Mouse (Mus musculus) hindbrain, embryonic 13.5 days (tissue): Measurements from ENCODE around the gene Nr1i2. TPM values are rescaled to one million over a fixed set of nuclear protein-coding genes. Genes with fewer than 3 reads are reported as not detected.
A peak's percentile ranks its signal among the peaks of the same experiment; 100 is the strongest.

ENCODE experiments used
- ATAC-seq: fragments of 200-750 bp; cut with Nextera tagmentation; 2 replicates; pipeline ENCODE4 v1.8.0; 2017; ENCODE audit warnings: moderate TSS enrichment; ENCODE audit not compliant: low FRiP score
- H3K27ac ChIP-seq: fragments of 300-500 bp; sonication (generic); 2 replicates; pipeline ENCODE4 v1.5.1; 2015; ENCODE audit warnings: inconsistent platforms, mild to moderate bottlenecking, moderate library complexity
- H3K27me3 ChIP-seq: fragments of 300-500 bp; sonication (generic); 2 replicates; pipeline ENCODE4 v1.6.1; 2015; ENCODE audit warnings: mild to moderate bottlenecking, inconsistent platforms
- H3K36me3 ChIP-seq: fragments of 300-500 bp; sonication (generic); 2 replicates; pipeline ENCODE4 v1.6.1; 2015; ENCODE audit warnings: mild to moderate bottlenecking, inconsistent platforms
- H3K4me1 ChIP-seq: fragments of 300-500 bp; sonication (generic); replicated peaks from 2 replicates; pipeline ENCODE4 v1.6.1; 2015; ENCODE audit warnings: inconsistent platforms
- H3K4me2 ChIP-seq: fragments of 300-500 bp; sonication (generic); 2 replicates; pipeline ENCODE4 v1.6.1; 2015; ENCODE audit warnings: inconsistent platforms, mild to moderate bottlenecking, moderate library complexity
- H3K4me3 ChIP-seq: fragments of 300-500 bp; sonication (generic); 2 replicates; pipeline ENCODE4 v1.5.1; 2015; ENCODE audit warnings: mild to moderate bottlenecking, inconsistent platforms
- H3K9ac ChIP-seq: fragments of 300-500 bp; sonication (generic); 2 replicates; pipeline ENCODE4 v1.6.1; 2015; ENCODE audit warnings: mild to moderate bottlenecking, inconsistent platforms
- H3K9me3 ChIP-seq: fragments of 300-500 bp; sonication (generic); 2 replicates; pipeline ENCODE4 v1.6.1; 2016; ENCODE audit warnings: inconsistent platforms
- WGBS: fragments of 180-500 bp; shearing (Covaris S2); methylation state at CpG from one replicate; pipeline ENCODE4 v1.1.7; 2015; 5-methylcytosine and 5-hydroxymethylcytosine counted together
- polyA plus RNA-seq: library from polyadenylated mRNA; unstranded; fragments of >200 nt; fragmentation: Nextera tagmentation; extraction: Ambion mirVana; gene quantifications from 2 replicates; pipeline ENCODE4 v1.2.1, GENCODE M21; 2015

Nr1i2 gene
- polyA plus RNA-seq, 1 experiment from 2014 or later: not detected

- Histone ChIP-seq H3K36me3 (no peaks in the 10 kb centered on the region), H3K4me3 (no peak overlapping the region), H3K4me1 (peaks cover 7% of the 10 kb centered on the region), H3K9me3 (no peaks in the 10 kb centered on the region), H3K4me2 (no peak overlapping the region), H3K9ac (no peak overlapping the region), H3K27me3 (no peaks in the 10 kb centered on the region), H3K27ac (peak overlapping the region; percentile 44)
- 16% methylated on average over 3 of the region's 3 CpGs for WGBS
- 0 out of 2 replicates have a peak, but pooled peaks have one; percentile 52 for ATAC-seq
These were observed 11.3 kb downstream of the Nr1i2 start for GRCm38 (mm10) chr16:38283300-38283699.

DNA sequence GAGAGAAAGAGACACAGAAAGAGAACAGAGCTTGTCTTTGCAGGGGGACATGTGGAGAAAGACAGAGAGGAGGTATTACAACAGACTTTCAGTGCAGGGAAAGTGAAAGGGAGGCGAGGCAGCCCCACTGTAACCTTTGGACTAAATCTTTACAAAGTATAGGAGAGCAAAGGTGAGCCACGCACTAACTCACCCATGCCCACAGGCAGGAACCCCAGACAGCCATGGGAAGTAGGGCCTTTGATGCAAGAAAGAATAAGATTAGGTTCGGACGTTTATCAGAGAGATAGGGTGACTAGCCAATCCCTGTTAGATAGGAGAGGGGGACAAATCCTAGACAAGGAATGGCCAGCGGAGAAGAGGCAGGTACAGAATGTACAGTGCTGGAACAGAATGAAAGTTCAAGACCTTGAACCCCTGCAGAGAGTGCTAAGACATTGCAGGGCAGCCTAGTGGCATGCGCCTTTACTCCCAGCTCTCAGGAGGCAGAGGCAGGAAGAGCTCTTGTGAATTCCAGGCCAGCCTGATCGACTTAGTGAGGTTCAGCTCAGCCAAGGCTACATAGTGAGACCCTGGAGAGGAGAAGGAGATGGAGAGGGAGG is 12.0 kb downstream of the Nr1i2 start:
- no peaks in the 10 kb centered on the region for H3K27me3 ChIP-seq
- H3K4me2 ChIP-seq: no peak overlapping the region
- 87% methylated on average over 7 of the region's 7 CpGs for WGBS
- H3K9ac ChIP-seq: no peak overlapping the region
- H3K27ac ChIP-seq: no peak overlapping the region
- peaks cover 7% of the 10 kb centered on the region for H3K4me1 ChIP-seq
- no peaks in the 10 kb centered on the region for H3K9me3 ChIP-seq
- H3K36me3 ChIP-seq: no peaks in the 10 kb centered on the region
- no peak for ATAC-seq
- H3K4me3 ChIP-seq: no peak overlapping the region

DNA sequence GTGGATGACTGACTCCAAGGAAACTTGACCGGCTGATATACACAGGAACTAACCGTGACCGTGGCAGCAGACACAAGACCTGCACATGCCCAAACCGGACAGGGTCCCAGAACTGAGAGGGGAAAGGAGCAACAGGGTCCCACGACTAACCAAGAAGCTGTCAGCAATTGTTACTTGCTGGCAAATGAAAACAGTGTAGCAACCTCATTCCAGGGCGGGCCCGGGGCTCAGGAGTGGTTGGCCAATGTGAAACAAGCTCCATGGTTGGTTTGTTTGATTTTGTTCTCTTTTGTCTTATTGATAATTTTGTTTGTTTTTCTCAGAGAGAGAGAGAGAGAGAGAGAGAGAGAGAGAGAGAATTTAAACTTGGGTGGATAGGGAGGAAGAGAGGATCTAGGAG is 13.7 kb downstream of the Nr1i2 start:
- ATAC-seq: no peak
- no peak overlapping the region for H3K27ac ChIP-seq
- H3K27me3 ChIP-seq: no peaks in the 10 kb centered on the region
- no peak overlapping the region for H3K9ac ChIP-seq
- no peaks in the 10 kb centered on the region for H3K9me3 ChIP-seq
- 83% methylated on average over 7 of the region's 7 CpGs for WGBS
- H3K4me1 ChIP-seq: peaks cover 7% of the 10 kb centered on the region
- H3K36me3 ChIP-seq: no peaks in the 10 kb centered on the region
- H3K4me2 ChIP-seq: no peak overlapping the region
- H3K4me3 ChIP-seq: no peak overlapping the region

- H3K4me2 ChIP-seq: no peak overlapping the region
- 96% methylated on average over 5 of the region's 5 CpGs for WGBS
These were observed 14.8 kb downstream of the Nr1i2 start for GRCm38 (mm10) chr16:38279794-38280193.

DNA sequence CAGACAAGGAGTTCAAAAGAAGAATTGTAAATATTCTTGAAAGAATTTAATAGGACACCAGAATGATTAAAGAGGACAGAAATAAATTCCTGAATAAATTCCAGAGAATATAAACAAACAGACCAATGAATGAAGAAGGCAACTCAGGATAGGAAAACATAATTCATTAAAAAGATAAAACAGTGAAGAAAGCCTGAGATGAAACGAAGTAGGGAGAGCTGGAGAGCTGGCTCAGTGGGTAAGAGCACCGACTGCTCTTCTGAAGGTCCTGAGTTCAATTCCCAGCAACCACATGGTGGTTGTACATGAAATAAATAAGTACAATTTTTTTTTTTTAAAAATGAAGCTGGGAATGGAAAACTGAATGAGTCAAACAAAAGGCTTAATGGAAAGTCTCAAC is 19.9 kb downstream of the Nr1i2 start:
- H3K9ac ChIP-seq: no peak overlapping the region
- H3K27ac ChIP-seq: no peak overlapping the region
- no peaks in the 10 kb centered on the region for H3K27me3 ChIP-seq
- no peaks in the 10 kb centered on the region for H3K36me3 ChIP-seq
- no peak for ATAC-seq
- H3K4me3 ChIP-seq: no peak overlapping the region
- no peaks in the 10 kb centered on the region for H3K9me3 ChIP-seq
- no peak overlapping the region for H3K4me2 ChIP-seq
- WGBS: 85% methylated on average over 2 of the region's 2 CpGs
- 0 out of 2 replicates have a peak, but pooled peaks cover 5% of the 10 kb centered on the region for H3K4me1 ChIP-seq

More at GRCm38 (mm10) chr16:38279794-38280193, 14.8 kb downstream of the Nr1i2 start:
- no peak for ATAC-seq
- Histone ChIP-seq H3K36me3 (no peaks in the 10 kb centered on the region), H3K4me3 (no peak overlapping the region), H3K4me1 (peaks cover 7% of the 10 kb centered on the region), H3K27me3 (no peaks in the 10 kb centered on the region), H3K9me3 (no peaks in the 10 kb centered on the region), H3K9ac (no peak overlapping the region), H3K27ac (no peak overlapping the region)

DNA sequence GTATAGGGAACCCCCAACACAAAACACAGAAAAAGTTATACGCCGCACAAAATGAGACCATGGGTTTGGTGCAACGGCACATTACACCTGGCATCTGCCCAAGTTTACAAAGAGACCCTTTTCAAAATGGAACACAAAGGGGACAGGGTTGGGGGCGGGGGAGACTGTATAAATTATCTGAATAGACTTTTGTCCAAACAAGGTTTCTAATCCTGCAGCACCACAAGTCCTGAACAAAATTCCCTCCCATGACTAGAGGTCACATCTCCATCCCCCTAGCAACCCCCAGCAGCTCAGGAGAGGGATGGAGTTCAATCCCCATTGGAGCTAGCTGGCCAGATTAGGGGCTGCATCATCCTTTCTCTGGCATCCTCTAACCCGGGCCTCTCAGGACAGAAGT is 22.1 kb downstream of the Nr1i2 start:
- ATAC-seq: no peak
- H3K4me2 ChIP-seq: no peak overlapping the region
- no peak overlapping the region for H3K27ac ChIP-seq
- H3K4me3 ChIP-seq: no peak overlapping the region
- H3K9ac ChIP-seq: no peak overlapping the region
- no peaks in the 10 kb centered on the region for H3K27me3 ChIP-seq
- H3K4me1 ChIP-seq: 0 out of 2 replicates have a peak, but pooled peaks cover 5% of the 10 kb centered on the region
- H3K36me3 ChIP-seq: no peaks in the 10 kb centered on the region
- 40% methylated on average over 5 of the region's 5 CpGs for WGBS
- H3K9me3 ChIP-seq: no peaks in the 10 kb centered on the region

GRCm38 (mm10) chr16:38271601-38272000 is 23.0 kb downstream of the Nr1i2 start:
- Histone ChIP-seq H3K36me3 (no peaks in the 10 kb centered on the region), H3K9me3 (no peaks in the 10 kb centered on the region), H3K4me1 (0 out of 2 replicates have a peak, but pooled peaks cover 5% of the 10 kb centered on the region), H3K4me3 (no peak overlapping the region), H3K27me3 (no peaks in the 10 kb centered on the region), H3K9ac (no peak overlapping the region), H3K27ac (no peak overlapping the region), H3K4me2 (no peak overlapping the region)
- WGBS: 75% methylated on average over 3 of the region's 3 CpGs
- ATAC-seq: no peak

GRCm38 (mm10) chr16:38255927-38256326 is 38.7 kb downstream of the Nr1i2 start:
- Histone ChIP-seq H3K27ac (no peak overlapping the region), H3K27me3 (no peaks in the 10 kb centered on the region), H3K9ac (no peak overlapping the region), H3K9me3 (no peaks in the 10 kb centered on the region), H3K36me3 (no peaks in the 10 kb centered on the region), H3K4me2 (no peak overlapping the region), H3K4me3 (no peak overlapping the region), H3K4me1 (no peaks in the 10 kb centered on the region)
- WGBS: 92% methylated on average over 9 of the region's 9 CpGs
- ATAC-seq: no peak

GRCm38 (mm10) chr16:38255107-38255506 is 39.5 kb downstream of the Nr1i2 start:
- 84% methylated on average over 4 of the region's 4 CpGs for whole genome bisulfite sequencing
- H3K4me2 ChIP-seq: no peak overlapping the region

GRCm38 (mm10) chr16:38254001-38254400 is 40.6 kb downstream of the Nr1i2 start:
- Histone ChIP-seq H3K9ac (no peak overlapping the region), H3K27me3 (no peaks in the 10 kb centered on the region), H3K9me3 (no peaks in the 10 kb centered on the region), H3K27ac (no peak overlapping the region), H3K4me3 (no peak overlapping the region), H3K4me1 (no peaks in the 10 kb centered on the region), H3K4me2 (no peak overlapping the region), H3K36me3 (no peaks in the 10 kb centered on the region)
- WGBS: 85% methylated on average over 14 of the region's 14 CpGs
- no peak for ATAC-seq

More at GRCm38 (mm10) chr16:38255107-38255506, 39.5 kb downstream of the Nr1i2 start:
- no peak for ATAC-seq
- H3K27ac ChIP-seq: no peak overlapping the region
- no peak overlapping the region for H3K4me3 ChIP-seq
- H3K9me3 ChIP-seq: no peaks in the 10 kb centered on the region
- no peaks in the 10 kb centered on the region for H3K27me3 ChIP-seq
- no peaks in the 10 kb centered on the region for H3K36me3 ChIP-seq
- no peaks in the 10 kb centered on the region for H3K4me1 ChIP-seq
- H3K9ac ChIP-seq: no peak overlapping the region

GRCm38 (mm10) chr16:38250467-38250866 is 44.2 kb downstream of the Nr1i2 start:
- no peaks in the 10 kb centered on the region for H3K27me3 ChIP-seq

DNA sequence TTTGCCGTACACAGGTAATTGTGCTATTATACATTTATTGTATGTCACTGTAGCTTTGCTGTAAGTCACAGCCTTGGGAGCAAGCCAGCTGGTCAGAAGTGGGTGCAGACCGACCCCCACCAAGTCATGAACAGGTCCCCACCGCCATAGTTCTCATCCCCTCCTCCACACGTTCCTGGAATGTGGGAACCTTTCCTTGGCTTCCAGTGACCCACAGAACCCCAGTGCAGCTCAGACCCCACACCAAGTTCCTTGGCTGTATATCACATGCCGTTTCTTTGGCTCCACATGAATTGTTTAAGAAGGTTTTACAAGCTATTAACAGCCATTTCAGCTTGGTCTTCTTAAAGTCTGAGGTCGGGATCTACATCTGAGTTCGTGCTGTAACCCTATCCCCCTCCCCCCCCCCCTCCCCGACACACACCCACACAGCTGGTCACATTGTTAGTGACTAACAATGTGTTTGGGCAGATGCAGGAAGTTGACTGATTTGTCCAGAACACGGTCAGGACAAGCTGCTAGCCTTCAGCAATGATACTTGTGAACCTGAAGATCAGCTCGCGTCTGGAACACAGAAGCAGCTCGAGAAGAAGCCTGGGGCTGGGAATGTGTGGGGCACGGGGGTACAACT is 46.2 kb downstream of the Nr1i2 start:
- no peak overlapping the region for H3K4me3 ChIP-seq
- no peaks in the 10 kb centered on the region for H3K9me3 ChIP-seq
- WGBS: 51% methylated on average over 13 of the region's 13 CpGs
- H3K4me2 ChIP-seq: no peak overlapping the region
- H3K9ac ChIP-seq: no peak overlapping the region
- no peak overlapping the region for H3K27ac ChIP-seq
- H3K4me1 ChIP-seq: no peaks in the 10 kb centered on the region
- no peaks in the 10 kb centered on the region for H3K27me3 ChIP-seq
- ATAC-seq: peak; percentile 34; the same call in 1 of the 2 replicates
- H3K36me3 ChIP-seq: peaks cover 9% of the 10 kb centered on the region; the same call in 1 of the 2 replicates

More at GRCm38 (mm10) chr16:38250467-38250866, 44.2 kb downstream of the Nr1i2 start:
- Histone ChIP-seq H3K27ac (no peak overlapping the region), H3K4me3 (no peak overlapping the region), H3K9me3 (no peaks in the 10 kb centered on the region), H3K36me3 (peaks cover 6% of the 10 kb centered on the region; the same call in 1 of the 2 replicates), H3K9ac (no peak overlapping the region), H3K4me1 (no peaks in the 10 kb centered on the region), H3K4me2 (no peak overlapping the region)
- no peak for ATAC-seq
- WGBS: 91% methylated on average over 6 of the region's 6 CpGs
